Mouse (Mus musculus) kidney, adult 2 months (tissue): ENCODE measurements around the gene Evc2.

Experiments
- CTCF ChIP-seq: fragments of 200-500 bp; conservative IDR thresholded peaks from 2 replicates; pipeline ENCODE4 v1.5.1; 2011; ENCODE audit warnings: low read depth, mild to moderate bottlenecking, control low read depth, low read length, moderate library complexity, mixed read lengths; ENCODE audit not compliant: insufficient read depth, insufficient read length
- POLR2A ChIP-seq: fragments of 200-500 bp; IDR thresholded peaks from one replicate; pipeline ENCODE4 v1.6.1; 2011; ENCODE audit warnings: low read depth, low read length, control low read depth

DNA sequence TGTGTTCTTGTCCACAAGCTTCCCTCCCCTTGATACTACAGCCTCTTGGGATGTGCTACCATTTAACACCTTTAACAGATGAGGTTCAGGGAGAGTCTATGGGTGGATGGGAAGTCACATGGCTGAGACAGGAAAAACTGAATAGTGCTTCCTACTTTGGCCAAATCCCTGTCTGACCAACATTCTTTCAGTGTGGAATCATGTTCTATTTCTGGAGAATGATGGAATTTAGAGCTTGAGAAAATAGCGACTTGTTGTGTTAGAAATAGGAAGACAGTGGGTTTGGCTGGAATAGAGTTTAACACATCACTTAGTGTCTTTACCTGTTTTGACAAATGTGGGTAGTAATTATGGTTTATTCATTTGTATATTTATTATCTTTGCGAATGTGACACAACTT is 129.3 kb downstream of the Evc2 start:
- TF ChIP-seq POLR2A (no peak), CTCF (no peak)
